Mouse (Mus musculus): ENCODE results near the gene Zfp622.

The Zfp622 gene

GRCm38 (mm10) chr15:25984067-25984733, at the start of gene Zfp622:
TSS of gene Zfp622 (plus strand) at chr15:25984366.
- DNase-seq (ENCODE audit: low spot score), result peak; percentile 100

- no peak for DNase-seq (ENCODE audit: low spot score)
Observed at GRCm38 (mm10) chr15:25934411-25934810, 49.8 kb upstream of the Zfp622 start.

- DNase-seq (ENCODE audit: low spot score), result no peak
Observed at GRCm38 (mm10) chr15:25938496-25938895, 45.7 kb upstream of the Zfp622 start.

- DNase-seq (ENCODE audit: low spot score), result no peak
Observed at GRCm38 (mm10) chr15:25940397-25941377, 43.5 kb upstream of the Zfp622 start.

- no peak for DNase-seq (ENCODE audit: low spot score)
Observed at GRCm38 (mm10) chr15:25941514-25941913, 42.7 kb upstream of the Zfp622 start.

GRCm38 (mm10) chr15:25942415-25942814, 41.8 kb upstream of the Zfp622 start:
- DNase-seq (ENCODE audit: low spot score), result no peak

GRCm38 (mm10) chr15:25943386-25944137, 40.6 kb upstream of the Zfp622 start:
- DNase-seq (ENCODE audit: low spot score), result no peak

- no peak for DNase-seq (ENCODE audit: low spot score)
Observed at GRCm38 (mm10) chr15:25945224-25945623, 38.9 kb upstream of the Zfp622 start.

GRCm38 (mm10) chr15:25946482-25946881, 37.7 kb upstream of the Zfp622 start:
- DNase-seq (ENCODE audit: low spot score), result no peak

GRCm38 (mm10) chr15:25947383-25947782, 36.8 kb upstream of the Zfp622 start:
- DNase-seq (ENCODE audit: low spot score), result no peak

GRCm38 (mm10) chr15:25948257-25949223, 35.6 kb upstream of the Zfp622 start:
- DNase-seq (ENCODE audit: low spot score), result no peak

GRCm38 (mm10) chr15:25949696-25950095, 34.5 kb upstream of the Zfp622 start:
- no peak for DNase-seq (ENCODE audit: low spot score)

GRCm38 (mm10) chr15:25950584-25950983, 33.6 kb upstream of the Zfp622 start:
- DNase-seq (ENCODE audit: low spot score), result no peak

GRCm38 (mm10) chr15:25951037-25951436, 33.1 kb upstream of the Zfp622 start:
- DNase-seq (ENCODE audit: low spot score), result no peak

GRCm38 (mm10) chr15:25956001-25956400, 28.2 kb upstream of the Zfp622 start:
- DNase-seq (ENCODE audit: low spot score), result no peak

GRCm38 (mm10) chr15:25956422-25957117, 27.6 kb upstream of the Zfp622 start:
- DNase-seq (ENCODE audit: low spot score), result no peak

- DNase-seq (ENCODE audit: low spot score), result no peak
Observed at GRCm38 (mm10) chr15:25957651-25958050, 26.5 kb upstream of the Zfp622 start.

- DNase-seq (ENCODE audit: low spot score), result peak; percentile 21
Observed at GRCm38 (mm10) chr15:25959375-25959774, 24.8 kb upstream of the Zfp622 start.

GRCm38 (mm10) chr15:25960231-25960630, 23.9 kb upstream of the Zfp622 start:
- no peak for DNase-seq (ENCODE audit: low spot score)

- no peak for DNase-seq (ENCODE audit: low spot score)
Observed at GRCm38 (mm10) chr15:25966220-25966774, 17.9 kb upstream of the Zfp622 start.

Data from MN1 (cell line).